Mouse (Mus musculus) neutrophil, adult 65 days (primary cell): ENCODE data around the gene Olfr1387. TPM values are rescaled to one million over a fixed set of nuclear protein-coding genes. Genes with fewer than 3 reads are reported as not detected.

Experiments used
- total RNA-seq: library from RNA; stranded (reverse); gene quantifications from 2 replicates; pipeline ENCODE4 v1.2.4, GENCODE M21; 2023

Gene Olfr1387
- total RNA-seq = not detected in 2 replicates

DNA sequence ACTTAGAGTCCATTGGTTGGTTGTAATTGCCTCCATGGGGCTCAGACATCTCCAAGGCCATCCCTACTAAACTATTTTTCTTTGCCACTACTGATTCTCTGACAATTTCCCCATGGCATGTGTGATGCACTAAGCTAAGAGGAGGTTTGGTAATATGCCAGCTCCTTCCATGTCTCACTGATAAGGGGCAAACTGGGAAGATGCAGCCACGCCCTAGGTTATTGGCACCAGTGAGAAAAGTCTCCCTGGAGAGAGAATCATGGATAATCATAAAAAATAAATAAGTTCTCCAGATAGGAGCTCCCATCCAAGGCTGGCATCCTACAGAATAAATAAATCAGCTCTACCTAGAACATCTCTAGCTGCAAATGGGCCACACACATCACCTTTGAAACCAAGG is at the start of gene Olfr1387:
Olfr1387 (plus strand) TSS at position 301 of the 400 bp plus-strand sequence.

DNA sequence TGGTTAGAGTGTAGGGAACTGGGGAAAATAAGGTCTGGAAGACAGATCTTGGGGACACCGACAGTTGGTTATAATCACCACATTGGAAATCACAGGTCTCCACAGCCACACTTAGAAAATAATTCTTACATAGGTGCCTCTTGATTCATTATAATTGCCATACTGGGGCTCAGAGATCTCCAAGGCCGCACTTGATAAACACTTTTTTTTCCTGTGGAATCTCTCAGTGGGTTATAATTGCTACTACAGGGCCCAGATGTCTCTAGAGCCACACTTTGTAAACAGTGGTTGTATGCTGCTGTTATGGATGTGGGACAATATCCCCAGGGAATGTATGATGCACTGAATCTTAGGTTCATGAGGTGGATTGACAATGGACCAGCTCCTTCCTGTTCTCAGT is 32.4 kb upstream of the Olfr1387 start, which contains the start of gene Olfr1389:
Olfr1389 (plus strand) TSS at position 301 of the 400 bp plus-strand sequence.

DNA sequence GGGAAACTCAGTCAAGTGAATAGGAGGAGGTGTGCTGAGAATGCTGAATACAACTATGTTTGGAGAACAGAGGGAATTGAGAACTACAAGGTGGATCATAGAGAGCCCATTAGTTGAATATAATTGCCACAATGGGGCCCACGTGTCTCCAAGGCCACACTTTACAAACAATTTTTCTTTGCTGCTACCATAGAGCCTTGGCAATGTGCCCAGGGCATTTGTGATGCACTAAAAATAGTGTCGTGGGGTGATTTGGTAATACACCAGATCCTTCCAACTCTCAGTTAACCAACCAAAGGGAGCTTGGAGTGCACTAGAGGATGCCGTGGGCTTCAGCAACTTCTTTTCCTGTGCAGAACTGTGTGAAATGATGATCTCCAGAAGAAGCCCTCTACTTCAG is 18.7 kb upstream of the Olfr1387 start, which contains the start of gene Olfr1388:
Olfr1388 (plus strand) TSS at position 214 of the 400 bp plus-strand sequence.

DNA sequence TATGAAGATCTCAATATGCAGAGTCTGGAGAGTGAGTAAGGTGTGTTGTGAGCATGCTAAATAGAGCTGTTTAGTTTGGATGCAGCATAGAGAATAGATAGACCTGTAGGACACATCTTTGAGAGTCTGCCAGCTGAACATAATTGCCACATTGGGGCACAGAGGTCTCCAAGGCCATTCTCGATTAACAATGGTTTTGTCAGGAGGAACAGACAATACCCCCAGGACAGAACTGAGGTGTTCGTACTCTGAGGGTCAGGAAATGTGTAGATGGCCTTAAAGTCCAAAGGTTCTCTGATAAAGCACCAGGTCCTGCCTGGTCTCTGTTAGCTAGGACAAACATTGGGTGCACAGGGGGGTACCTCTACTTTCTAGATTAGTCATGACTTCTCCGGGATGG is 9.6 kb downstream of the Olfr1387 start, which contains the start of gene Olfr1386:
Olfr1386 (plus strand) TSS at position 301 of the 400 bp plus-strand sequence.

DNA sequence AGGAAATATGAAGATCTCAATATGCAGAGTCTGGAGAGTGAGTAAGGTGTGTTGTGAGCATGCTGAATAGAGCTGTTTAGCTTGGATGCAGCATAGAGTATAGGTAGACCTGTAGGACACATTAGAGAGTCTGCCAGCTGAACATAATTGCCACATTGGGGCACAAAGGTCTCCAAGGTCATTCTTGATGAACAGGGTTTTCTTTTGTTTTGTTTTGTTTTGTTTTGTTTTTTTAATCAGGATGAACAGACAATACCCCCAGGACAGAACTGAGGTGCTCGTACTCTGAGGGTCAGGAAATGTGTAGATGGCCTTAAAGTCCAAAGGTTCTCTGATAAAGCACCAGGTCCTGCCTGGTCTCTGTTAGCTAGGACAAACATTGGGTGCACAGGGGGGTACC is 33.6 kb downstream of the Olfr1387 start, which contains the start of gene Olfr1385:
Olfr1385 (plus strand) TSS at position 301 of the 400 bp plus-strand sequence.

Other genes starting within 250 kb of the Olfr1387 start
- gene Mgat1, start 211.2 kb upstream of the Olfr1387 start, total RNA-seq = 58.0 and 75.5 TPM in 2 replicates
- 0.32 TPM in 1 of 2 replicates, not detected in the other for gene Olfr1393, start 177.0 kb upstream of the Olfr1387 start, total RNA-seq
- gene Olfr1392, start 170.1 kb upstream of the Olfr1387 start, total RNA-seq = not detected in 2 replicates
- gene Olfr10, start 150.6 kb upstream of the Olfr1387 start, total RNA-seq = not detected in 2 replicates
- gene Olfr1391, start 132.6 kb upstream of the Olfr1387 start, total RNA-seq = not detected in 2 replicates
- not detected in 2 replicates for gene Olfr1390, start 120.2 kb upstream of the Olfr1387 start, total RNA-seq
- gene Olfr1389, start 32.3 kb upstream of the Olfr1387 start, total RNA-seq = not detected in 2 replicates
- 0.16 TPM in 2 replicates for gene Olfr1388, start 18.7 kb upstream of the Olfr1387 start, total RNA-seq
- gene Olfr1386, start 9.7 kb downstream of the Olfr1387 start, total RNA-seq = not detected in 2 replicates
- not detected in 2 replicates for gene Olfr1385, start 33.7 kb downstream of the Olfr1387 start, total RNA-seq
- gene Olfr1384, start 51.4 kb downstream of the Olfr1387 start, total RNA-seq = not detected in 2 replicates
- gene Olfr1383, start 64.3 kb downstream of the Olfr1387 start, total RNA-seq = not detected in 2 replicates
- gene Olfr1382, start 72.9 kb downstream of the Olfr1387 start, total RNA-seq = not detected in 2 replicates
- not detected in 2 replicates for gene Olfr1381, start 88.1 kb downstream of the Olfr1387 start, total RNA-seq
- gene Olfr1380, start 101.5 kb downstream of the Olfr1387 start, total RNA-seq = not detected in 2 replicates
- 0.07 and 0.16 TPM in 2 replicates for gene Flt4, start 153.9 kb downstream of the Olfr1387 start, total RNA-seq
- not detected in 2 replicates for gene Scgb3a1, start 208.3 kb downstream of the Olfr1387 start, total RNA-seq